Mouse (Mus musculus): ENCODE data around the gene Ttc39b. TPM values are rescaled to one million over a fixed set of nuclear protein-coding genes. Genes with fewer than 3 reads are reported as not detected.

Gene Ttc39b
- polyA plus RNA-seq, 1 experiment from 2014 or later = 7.1 TPM

DNA sequence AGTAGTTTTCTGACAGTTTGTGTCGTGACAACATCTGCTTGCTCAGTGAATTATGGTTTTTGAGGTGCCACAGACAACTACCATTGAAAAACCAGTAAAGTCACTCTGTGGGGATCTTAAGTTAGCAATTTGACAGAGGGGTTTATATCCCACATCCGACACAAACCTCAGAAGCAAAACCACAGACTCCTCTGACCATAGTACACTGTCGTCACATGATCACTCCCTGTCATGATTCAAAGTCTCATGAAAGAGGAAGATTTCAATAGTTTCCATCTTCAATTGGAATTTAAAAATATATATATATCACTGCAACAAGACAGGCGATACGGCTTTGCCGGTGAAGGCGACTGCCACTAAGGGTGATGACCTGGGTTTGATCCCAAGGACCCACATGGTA is 89.9 kb downstream of the Ttc39b start:
- Histone ChIP-seq H3K9me3 (replicated peaks; ENCODE audit: control insufficient read depth, low read length, poor library complexity, severe bottlenecking) (no peaks in the 10 kb centered on the region), H3K36me3 (ENCODE audit: control insufficient read depth, insufficient read depth, low read length) (peaks cover 6% of the 10 kb centered on the region; the same call in 1 of the 2 replicates), H3K27me3 (ENCODE audit: control insufficient read depth, insufficient read depth, low read depth, low read length) (no peaks in the 10 kb centered on the region), H3K4me1 (ENCODE audit: control insufficient read depth, insufficient read depth, low read length) (no peaks in the 10 kb centered on the region), H3K4me3 (ENCODE audit: low read depth, low read length) (no peak overlapping the region), H3K27ac (ENCODE audit: low read length) (no peak overlapping the region), H3K4me2 (ENCODE audit: low read length) (no peak overlapping the region), H3K9ac (ENCODE audit: low read depth, low read length) (no peak overlapping the region)
- WGBS = 94% methylated on average over 7 of the region's 7 CpGs
- ATAC-seq = no peak

GRCm38 (mm10) chr4:83233181-83234123 is 90.6 kb downstream of the Ttc39b start:
- H3K27me3 ChIP-seq (ENCODE audit: control insufficient read depth, insufficient read depth, low read depth, low read length) = no peaks in the 10 kb centered on the region
- no peaks in the 10 kb centered on the region for H3K4me1 ChIP-seq (ENCODE audit: control insufficient read depth, insufficient read depth, low read length)
- no peak overlapping the region for H3K9ac ChIP-seq (ENCODE audit: low read depth, low read length)
- no peak overlapping the region for H3K4me3 ChIP-seq (ENCODE audit: low read depth, low read length)
- no peaks in the 10 kb centered on the region for H3K9me3 ChIP-seq (replicated peaks; ENCODE audit: control insufficient read depth, low read length, poor library complexity, severe bottlenecking)
- H3K27ac ChIP-seq (ENCODE audit: low read length) = 0 out of 2 replicates have a peak overlapping the region, but pooled peaks have one; percentile 5
- peaks cover 6% of the 10 kb centered on the region; the same call in 1 of the 2 replicates for H3K36me3 ChIP-seq (ENCODE audit: control insufficient read depth, insufficient read depth, low read length)
- H3K4me2 ChIP-seq (ENCODE audit: low read length) = no peak overlapping the region
- WGBS = 80% methylated on average over 22 of the region's 22 CpGs
- ATAC-seq = peak; percentile 54; the same call in 1 of the 2 replicates

DNA sequence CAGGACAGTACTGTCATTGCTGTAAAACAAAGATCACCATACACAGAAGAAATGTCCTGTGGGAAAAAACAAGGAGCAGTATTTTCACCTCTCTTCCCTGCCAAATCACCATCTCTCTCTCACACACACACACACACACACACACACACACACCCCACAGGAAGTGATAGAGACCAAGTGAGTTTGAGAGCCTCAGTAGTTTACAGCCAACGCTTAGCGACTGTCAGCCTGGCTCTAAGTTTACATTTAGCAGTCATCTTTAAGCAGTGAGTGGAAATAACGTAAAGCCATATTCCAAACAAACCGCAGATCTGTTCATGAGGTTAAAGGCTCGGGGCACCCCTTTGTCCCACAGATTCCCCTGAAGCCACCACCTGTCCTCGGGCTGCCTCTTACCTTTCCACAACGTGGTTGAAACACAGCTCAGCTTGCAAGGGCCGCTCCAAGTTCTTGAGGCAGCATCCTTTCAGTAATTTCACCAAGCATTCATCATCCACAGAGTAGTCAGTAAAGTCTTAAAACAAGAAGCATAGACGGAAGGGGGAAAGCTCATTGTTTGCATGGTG is 91.7 kb downstream of the Ttc39b start:
- no peaks in the 10 kb centered on the region for H3K27me3 ChIP-seq (ENCODE audit: control insufficient read depth, insufficient read depth, low read depth, low read length)
- no peak for ATAC-seq
- no peak overlapping the region for H3K4me3 ChIP-seq (ENCODE audit: low read depth, low read length)
- no peak overlapping the region for H3K9ac ChIP-seq (ENCODE audit: low read depth, low read length)
- H3K36me3 ChIP-seq (ENCODE audit: control insufficient read depth, insufficient read depth, low read length) = peaks cover 8% of the 10 kb centered on the region; the same call in 1 of the 2 replicates
- H3K4me2 ChIP-seq (ENCODE audit: low read length) = no peak overlapping the region
- H3K4me1 ChIP-seq (ENCODE audit: control insufficient read depth, insufficient read depth, low read length) = no peaks in the 10 kb centered on the region
- H3K27ac ChIP-seq (ENCODE audit: low read length) = no peak overlapping the region
- H3K9me3 ChIP-seq (replicated peaks; ENCODE audit: control insufficient read depth, low read length, poor library complexity, severe bottlenecking) = no peaks in the 10 kb centered on the region
- WGBS = 88% methylated on average over 9 of the region's 9 CpGs

DNA sequence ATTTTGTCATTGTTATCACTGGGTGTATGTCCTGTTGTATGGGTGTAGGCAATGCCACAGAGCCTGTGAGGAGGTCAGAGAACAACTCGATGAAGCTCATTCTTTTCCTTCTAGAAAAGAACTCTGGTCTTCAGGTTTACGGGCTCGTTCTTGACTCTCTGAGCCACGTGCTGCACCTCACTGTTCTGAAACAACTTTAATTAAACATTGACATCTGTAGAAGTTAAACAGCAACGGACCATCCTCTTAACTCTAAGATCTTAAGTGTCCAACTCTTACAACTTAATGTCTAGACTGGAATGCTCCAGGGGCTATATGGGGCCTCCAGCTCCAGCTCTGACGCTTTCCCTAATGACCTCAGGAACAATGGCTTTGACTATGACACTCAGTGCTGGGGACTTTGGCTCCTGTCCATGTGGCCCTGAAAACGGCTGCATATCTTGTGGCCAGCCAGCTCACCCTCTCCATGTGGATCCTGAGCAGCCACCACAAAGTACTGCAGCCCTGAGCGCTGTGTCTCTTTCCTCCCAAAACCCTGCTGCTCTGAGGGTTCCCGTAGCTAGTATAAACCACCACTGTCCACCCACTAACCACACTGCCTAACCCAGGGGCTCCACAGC is 95.3 kb downstream of the Ttc39b start:
- no peak overlapping the region for H3K9ac ChIP-seq (ENCODE audit: low read depth, low read length)
- H3K4me3 ChIP-seq (ENCODE audit: low read depth, low read length) = no peak overlapping the region
- H3K27me3 ChIP-seq (ENCODE audit: control insufficient read depth, insufficient read depth, low read depth, low read length) = no peaks in the 10 kb centered on the region
- H3K4me1 ChIP-seq (ENCODE audit: control insufficient read depth, insufficient read depth, low read length) = no peaks in the 10 kb centered on the region
- H3K36me3 ChIP-seq (ENCODE audit: control insufficient read depth, insufficient read depth, low read length) = 0 out of 2 replicates have a peak, but pooled peaks cover 5% of the 10 kb centered on the region
- H3K9me3 ChIP-seq (replicated peaks; ENCODE audit: control insufficient read depth, low read length, poor library complexity, severe bottlenecking) = no peaks in the 10 kb centered on the region
- H3K27ac ChIP-seq (ENCODE audit: low read length) = no peak overlapping the region
- no peak for ATAC-seq
- no peak overlapping the region for H3K4me2 ChIP-seq (ENCODE audit: low read length)
- WGBS = 87% methylated on average over 9 of the region's 9 CpGs

- H3K36me3 ChIP-seq (ENCODE audit: control insufficient read depth, insufficient read depth, low read length) = 0 out of 2 replicates have a peak, but pooled peaks cover 5% of the 10 kb centered on the region
- no peaks in the 10 kb centered on the region for H3K9me3 ChIP-seq (replicated peaks; ENCODE audit: control insufficient read depth, low read length, poor library complexity, severe bottlenecking)
- no peak overlapping the region for H3K27ac ChIP-seq (ENCODE audit: low read length)
- no peaks in the 10 kb centered on the region for H3K4me1 ChIP-seq (ENCODE audit: control insufficient read depth, insufficient read depth, low read length)
- H3K4me3 ChIP-seq (ENCODE audit: low read depth, low read length) = no peak overlapping the region
- H3K9ac ChIP-seq (ENCODE audit: low read depth, low read length) = no peak overlapping the region
- no peak for ATAC-seq
- WGBS = 61% methylated on average over 10 of the region's 10 CpGs
- H3K4me2 ChIP-seq (ENCODE audit: low read length) = no peak overlapping the region
- no peaks in the 10 kb centered on the region for H3K27me3 ChIP-seq (ENCODE audit: control insufficient read depth, insufficient read depth, low read depth, low read length)
These were observed 96.0 kb downstream of the Ttc39b start for GRCm38 (mm10) chr4:83228073-83228472.

DNA sequence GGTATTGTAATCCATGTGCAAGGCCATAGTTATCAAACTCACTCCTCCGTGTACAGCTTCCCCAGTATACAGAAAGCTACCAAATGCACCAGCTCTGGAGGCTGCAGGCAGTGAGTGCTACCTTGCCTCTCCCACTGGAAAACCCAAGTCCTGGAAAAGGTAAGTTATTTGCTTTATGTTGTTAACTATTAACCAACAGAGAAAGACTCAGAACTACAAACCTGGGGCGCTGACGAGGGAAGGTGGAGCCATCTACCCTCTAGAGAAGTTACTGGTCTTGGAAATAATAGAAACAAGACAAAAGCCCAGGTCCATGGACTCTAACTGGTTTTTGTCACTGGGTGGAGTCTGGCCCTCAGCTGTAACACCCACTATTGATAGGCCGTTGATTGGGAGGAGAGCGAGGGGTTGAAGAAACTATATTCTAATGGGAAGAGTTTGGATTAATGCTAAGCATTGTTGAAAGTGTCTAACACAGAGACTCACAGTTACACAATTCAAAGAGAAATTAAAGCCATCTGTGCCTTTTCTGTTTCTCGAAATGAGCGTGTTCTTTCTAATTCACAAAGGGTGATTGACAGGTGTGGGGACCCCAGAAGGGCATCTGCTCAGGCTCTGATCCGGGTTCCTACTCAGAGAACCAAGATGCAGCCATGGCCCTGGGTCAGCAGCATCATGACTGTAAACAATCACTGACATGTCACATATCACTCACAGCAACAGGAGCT is 98.3 kb downstream of the Ttc39b start:
- Histone ChIP-seq H3K27me3 (ENCODE audit: control insufficient read depth, insufficient read depth, low read depth, low read length) (no peaks in the 10 kb centered on the region), H3K9me3 (replicated peaks; ENCODE audit: control insufficient read depth, low read length, poor library complexity, severe bottlenecking) (no peaks in the 10 kb centered on the region), H3K36me3 (ENCODE audit: control insufficient read depth, insufficient read depth, low read length) (0 out of 2 replicates have a peak, but pooled peaks cover 5% of the 10 kb centered on the region), H3K9ac (ENCODE audit: low read depth, low read length) (no peak overlapping the region), H3K27ac (ENCODE audit: low read length) (no peak overlapping the region), H3K4me1 (ENCODE audit: control insufficient read depth, insufficient read depth, low read length) (no peaks in the 10 kb centered on the region), H3K4me2 (ENCODE audit: low read length) (no peak overlapping the region), H3K4me3 (ENCODE audit: low read depth, low read length) (no peak overlapping the region)
- WGBS = 65% methylated on average over 8 of the region's 8 CpGs
- no peak for ATAC-seq

GRCm38 (mm10) chr4:83224242-83224641 is 99.8 kb downstream of the Ttc39b start:
- H3K4me1 ChIP-seq (ENCODE audit: control insufficient read depth, insufficient read depth, low read length) = no peaks in the 10 kb centered on the region
- WGBS = 46% methylated on average over 5 of the region's 5 CpGs
- H3K4me2 ChIP-seq (ENCODE audit: low read length) = no peak overlapping the region
- no peak for ATAC-seq
- H3K27ac ChIP-seq (ENCODE audit: low read length) = no peak overlapping the region
- H3K9ac ChIP-seq (ENCODE audit: low read depth, low read length) = no peak overlapping the region
- H3K4me3 ChIP-seq (ENCODE audit: low read depth, low read length) = no peak overlapping the region
- H3K27me3 ChIP-seq (ENCODE audit: control insufficient read depth, insufficient read depth, low read depth, low read length) = no peaks in the 10 kb centered on the region
- H3K36me3 ChIP-seq (ENCODE audit: control insufficient read depth, insufficient read depth, low read length) = 0 out of 2 replicates have a peak, but pooled peaks cover 2% of the 10 kb centered on the region
- no peaks in the 10 kb centered on the region for H3K9me3 ChIP-seq (replicated peaks; ENCODE audit: control insufficient read depth, low read length, poor library complexity, severe bottlenecking)

GRCm38 (mm10) chr4:83223197-83223596 is 100.9 kb downstream of the Ttc39b start:
- Histone ChIP-seq H3K36me3 (ENCODE audit: control insufficient read depth, insufficient read depth, low read length) (0 out of 2 replicates have a peak, but pooled peaks cover 1% of the 10 kb centered on the region), H3K9ac (ENCODE audit: low read depth, low read length) (no peak overlapping the region), H3K27ac (ENCODE audit: low read length) (no peak overlapping the region), H3K4me2 (ENCODE audit: low read length) (no peak overlapping the region), H3K9me3 (replicated peaks; ENCODE audit: control insufficient read depth, low read length, poor library complexity, severe bottlenecking) (no peaks in the 10 kb centered on the region), H3K4me1 (ENCODE audit: control insufficient read depth, insufficient read depth, low read length) (no peaks in the 10 kb centered on the region), H3K27me3 (ENCODE audit: control insufficient read depth, insufficient read depth, low read depth, low read length) (no peaks in the 10 kb centered on the region), H3K4me3 (ENCODE audit: low read depth, low read length) (no peak overlapping the region)
- ATAC-seq = no peak
- WGBS = 86% methylated on average over 5 of the region's 5 CpGs
